Mouse (Mus musculus) ES-E14 (cell line): ENCODE results near the gene Olfr1238.

ENCODE experiments used
- CHD2 ChIP-seq: IDR thresholded peaks from 2 replicates; pipeline ENCODE4 v1.6.1; 2014; ENCODE audit warnings: mild to moderate bottlenecking, low read depth, low read length, inconsistent platforms
- MAFK ChIP-seq: IDR thresholded peaks from 2 replicates; pipeline ENCODE4 v1.6.1; 2014; ENCODE audit warnings: mild to moderate bottlenecking, low read depth, low read length, inconsistent platforms; ENCODE audit not compliant: insufficient read depth
- ZNF384 ChIP-seq: IDR thresholded peaks from 2 replicates; pipeline ENCODE4 v1.6.1; 2012; ENCODE audit warnings: low read depth, low read length, inconsistent platforms

- TF ChIP-seq ZNF384 (no peak), MAFK (no peak), CHD2 (no peak)
Measured at GRCm38 (mm10) chr2:89420307-89420706, 10.8 kb upstream of the Olfr1238 start, which contains the start of gene Olfr1239.
